Mouse (Mus musculus): ENCODE data around the gene Kdelr1.

GRCm38 (mm10) chr7:45865925-45866910 is 6.4 kb upstream of the Kdelr1 start:
- TF ChIP-seq CTCF (IDR thresholded peaks at IDR 0.05; ENCODE audit: borderline replicate concordance, extremely low read depth, insufficient read depth, insufficient read length) = no peak
- TF ChIP-seq POLR2A (IDR thresholded peaks at IDR 0.05; ENCODE audit: borderline replicate concordance, extremely low read depth, insufficient read depth, insufficient read length, poor library complexity, severe bottlenecking) = peak; percentile 80

All from brain, embryonic 14.5 days (tissue).